Mouse (Mus musculus): ENCODE data around the gene Aplnr.

- TF ChIP-seq KAT2A (IDR thresholded peaks at IDR 0.05; ENCODE audit: insufficient replicate concordance, low read length) (no peak), MXI1 (IDR thresholded peaks at IDR 0.05; ENCODE audit: low read depth, low read length) (no peak), CTCF (conservative IDR thresholded peaks at IDR 0.05 in 1 of 2, IDR thresholded peaks at IDR 0.05 in 1 of 2; ENCODE audit: low read depth in 2 of 2, low read length in 2 of 2) (no peak), MEF2A (IDR thresholded peaks at IDR 0.05; ENCODE audit: borderline replicate concordance, low read depth, low read length) (no peak), POLR2A (IDR thresholded peaks at IDR 0.05; ENCODE audit: low read depth, low read length) (no peak)
Measured at GRCm38 (mm10) chr2:85106068-85106790, 29.8 kb upstream of the Aplnr start.
